15 mouse cellular contexts compared by ENCODE assay signal in genomic region chr17:14172731-14173130, GRCm38 (mm10). TPM values are rescaled to one million over a fixed set of nuclear protein-coding genes. Genes with fewer than 3 reads are reported as not detected.
DNase-seq lines count a peak whose midpoint lies in the region; ATAC-seq lines count a peak whose summit lies in the region.
"Had no signal": no experiment of that assay in that cellular context is flagged by ENCODE, and none has a peak within 500 bp of the region (broad histone marks: within the 10 kb centered on the region; RNA-seq: fewer than 3 reads in every experiment).

No protein-coding gene starts in this region.

- H3K4me3 ChIP-seq in heart, embryonic 12.5 days: no peak overlapping the region
- H3K4me3 ChIP-seq in liver, embryonic 12.5 days: no peak overlapping the region
- H3K4me3 ChIP-seq: forebrain, embryonic 13.5 days had no signal

- no peaks in the 10 kb centered on the region for H3K9me3 ChIP-seq in heart, embryonic 12.5 days (replicated peaks)
- H3K9me3 ChIP-seq in liver, embryonic 12.5 days (replicated peaks): no peaks in the 10 kb centered on the region
- H3K9me3 ChIP-seq: forebrain, embryonic 13.5 days had no signal

- H3K4me2 ChIP-seq in heart, embryonic 12.5 days: peak overlapping the region; percentile 13; the same call in 1 of the 2 replicates
- peak overlapping the region; percentile 31; the same call in 1 of the 2 replicates for H3K4me2 ChIP-seq in liver, embryonic 12.5 days
- H3K4me2 ChIP-seq: forebrain, embryonic 13.5 days had no signal

- H3K36me3 ChIP-seq in heart, embryonic 12.5 days: no peaks in the 10 kb centered on the region
- no peaks in the 10 kb centered on the region for H3K36me3 ChIP-seq in liver, embryonic 12.5 days

- peaks cover 70% of the 10 kb centered on the region for H3K27me3 ChIP-seq in heart, embryonic 12.5 days (replicated peaks)
- peaks cover 5% of the 10 kb centered on the region; the same call in 1 of the 2 replicates for H3K27me3 ChIP-seq in liver, embryonic 12.5 days (replicated peaks)
- H3K27me3 ChIP-seq: forebrain, embryonic 13.5 days had no signal

- ATAC-seq in heart, embryonic 12.5 days (ENCODE audit: insufficient number of reproducible peaks, low FRiP score): no peak
- ATAC-seq in liver, embryonic 12.5 days: no peak
- ATAC-seq in activated CD4-positive, CD25-positive, alpha-beta regulatory T cell, adult 4 months: peak; percentile 49
- ATAC-seq: CD4-positive, CD25-positive, alpha-beta regulatory T cell, adult 4 months; forebrain, embryonic 13.5 days had no signal

- intact Hi-C loops in heart, postnatal 14 days (cut with DNase I): no loop called here

- H3K27ac ChIP-seq in heart, embryonic 12.5 days (ENCODE audit: poor library complexity, severe bottlenecking): peak overlapping the region; percentile 76
- H3K27ac ChIP-seq in liver, embryonic 12.5 days: peak overlapping the region; percentile 77
- H3K27ac ChIP-seq: forebrain, embryonic 13.5 days; liver, embryonic 14.5 days had no signal

- H3K9ac ChIP-seq in heart, embryonic 12.5 days: no peak overlapping the region
- H3K9ac ChIP-seq in liver, embryonic 12.5 days: no peak overlapping the region
- H3K9ac ChIP-seq: forebrain, embryonic 13.5 days; liver, embryonic 14.5 days had no signal

- no peak for DNase-seq in heart, postnatal 14 days
- DNase-seq in liver: no peak
- DNase-seq in thymus, postnatal 10 days (ENCODE audit: low spot score in 2 of 2): peak; percentile 39 to 50
- DNase-seq in retina, postnatal 1 day: no peak
- no peak for DNase-seq in gastrocnemius, adult 8-10 months (ENCODE audit: low spot score in 2 of 2)
- DNase-seq: adrenal gland, postnatal 36 days; embryo, embryonic 11 days; gastrocnemius, postnatal 36 days; spleen, adult 18-20 months had no signal

- peaks cover 47% of the 10 kb centered on the region for H3K4me1 ChIP-seq in heart, embryonic 12.5 days (replicated peaks)
- peaks cover 55% of the 10 kb centered on the region for H3K4me1 ChIP-seq in liver, embryonic 12.5 days

RNA-seq across cellular contexts. Expression of gene Dact2, which starts 31.4 kb away (rescaled TPM):
- polyA plus RNA-seq in heart, embryonic 12.5 days (2016; fragmentation: Nextera tagmentation; extraction: Ambion mirVana): 1.7 and 2.4 TPM in 2 replicates
- 1 to 10 TPM; 1.9 to 2.5 TPM for total RNA-seq in heart, postnatal 14 days (2021)
- 0.85 and 1.4 TPM in 2 replicates for polyA plus RNA-seq in liver, embryonic 12.5 days (2016; fragmentation: Nextera tagmentation; extraction: Ambion mirVana)
- polyA plus RNA-seq in activated CD4-positive, CD25-positive, alpha-beta regulatory T cell, adult 4 months (2017; shearing (Covaris generic)): not detected
- total RNA-seq in gastrocnemius, adult 8-10 months (2022): 1 to 10 TPM; 1.6 to 2.3 (median 1.7) TPM
- polyA plus RNA-seq: CD4-positive, CD25-positive, alpha-beta regulatory T cell, adult 4 months had no signal

Comparison
In these comparisons a context has a peak if more than half of its experiments do, and no peak if none do; other contexts are left out.
1. DNase-seq: peak in thymus, postnatal 10 days (2 of 2); none in heart, postnatal 14 days (0 of 2), liver (single experiment), retina, postnatal 1 day (single experiment) and gastrocnemius, adult 8-10 months (0 of 2).